Mouse (Mus musculus): ENCODE data around the gene Gm49336.

Gene Gm49336

DNA sequence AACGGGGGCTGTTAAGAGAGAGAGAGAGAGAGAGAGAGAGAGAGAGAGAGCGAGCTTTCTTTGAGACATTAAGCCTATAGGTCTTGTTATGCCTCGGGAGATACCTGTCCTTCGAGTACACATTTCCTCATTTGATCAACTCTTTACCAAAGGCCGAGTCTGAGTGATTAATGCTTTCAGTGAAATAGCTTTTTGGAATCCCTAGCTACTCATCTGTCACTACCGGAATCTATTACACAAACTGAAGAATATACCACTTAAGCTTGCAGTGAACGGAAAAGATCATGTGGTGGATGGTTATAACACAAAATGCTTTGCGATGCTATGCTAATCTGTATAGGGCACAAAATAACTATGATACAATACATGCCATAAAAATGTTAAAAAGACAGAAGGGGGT lies 941 bp downstream of the Gm49336 start:
- in situ Hi-C loops (cut with MboI, MseI) = loop anchor here (10.0 kb wide), 1 partner anchor 464 kb away; no protein-coding TSS in a partner anchor

DNA sequence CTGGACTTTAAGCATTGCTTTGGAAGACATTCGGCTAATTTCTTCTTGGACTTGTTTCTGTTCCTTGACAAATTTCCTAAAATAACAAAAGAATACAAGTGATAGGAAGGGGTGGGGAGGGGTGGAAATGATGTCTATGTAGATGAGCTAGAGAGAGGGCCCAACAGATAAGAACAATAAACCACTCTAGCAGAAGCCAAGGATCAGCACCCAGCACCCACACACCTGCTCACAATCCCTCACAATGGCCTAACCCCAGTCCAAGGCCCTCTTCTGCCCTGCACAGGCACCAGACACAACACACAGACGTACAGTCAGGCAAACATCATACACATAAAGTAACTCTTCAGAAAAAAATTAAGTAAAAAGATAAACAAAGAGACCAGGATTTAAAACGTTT lies 12.8 kb downstream of the Gm49336 start:
- in situ Hi-C loops (cut with MboI, MseI) = no loop called here

DNA sequence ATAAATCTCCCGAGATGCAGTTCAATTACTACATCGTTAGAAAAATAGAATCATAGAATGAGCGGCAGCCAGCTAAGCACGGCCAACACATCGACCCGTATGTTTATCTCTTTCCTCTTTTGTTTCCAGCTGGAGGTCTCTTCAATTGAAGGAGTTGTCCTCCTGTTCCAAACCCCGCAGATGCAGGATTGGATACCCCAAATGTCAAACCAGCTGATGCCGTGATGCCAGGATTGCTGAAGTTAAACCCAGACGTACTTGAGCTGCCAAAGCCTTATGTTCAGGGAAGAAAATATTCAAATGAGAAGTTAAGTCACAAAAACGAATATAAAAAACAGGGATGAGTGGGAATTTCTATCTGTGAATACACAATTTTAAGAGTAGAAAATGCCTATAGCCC lies 31.4 kb downstream of the Gm49336 start:
- in situ Hi-C loops (cut with MboI, MseI) = no loop called here

DNA sequence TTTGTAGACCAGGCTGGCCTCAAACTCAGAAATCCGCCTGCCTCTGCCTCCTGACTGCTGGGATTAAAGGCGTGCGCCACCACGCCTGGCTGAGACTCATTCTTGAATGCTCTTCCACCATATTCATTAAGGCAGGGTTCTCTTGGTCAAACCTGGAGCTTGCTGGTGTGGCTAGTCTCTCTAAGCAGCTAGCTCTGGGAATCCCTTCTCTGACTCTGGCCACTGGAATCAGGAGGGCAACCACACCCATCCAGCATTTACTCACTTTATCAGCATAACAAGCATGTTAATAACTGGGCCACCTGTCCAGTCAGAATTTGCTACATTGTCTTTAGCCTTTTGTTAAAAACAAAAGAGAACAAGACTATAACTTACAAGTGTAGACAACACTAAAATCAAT lies 33.7 kb downstream of the Gm49336 start:
- in situ Hi-C loops (cut with MboI, MseI) = no loop called here

DNA sequence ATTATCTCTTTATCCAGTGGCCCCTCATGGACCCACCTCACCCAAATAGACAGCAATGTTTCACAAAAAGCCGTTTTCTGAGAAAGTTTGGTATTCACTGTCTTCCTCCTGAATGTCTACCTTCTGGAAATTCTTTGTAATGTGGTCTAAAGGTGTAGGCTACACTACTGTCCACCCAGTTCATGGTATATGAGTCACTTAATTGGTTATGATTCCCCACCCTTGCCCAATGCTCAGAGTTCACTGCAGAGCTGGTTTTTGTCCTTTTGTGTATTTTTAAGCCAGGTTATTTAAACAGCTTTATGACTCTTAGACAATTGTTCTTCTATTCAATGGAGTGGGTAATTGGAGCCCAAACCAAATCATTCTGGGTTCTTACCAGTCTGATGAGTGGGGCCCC lies 35.2 kb downstream of the Gm49336 start:
- in situ Hi-C loops (cut with MboI, MseI) = no loop called here

DNA sequence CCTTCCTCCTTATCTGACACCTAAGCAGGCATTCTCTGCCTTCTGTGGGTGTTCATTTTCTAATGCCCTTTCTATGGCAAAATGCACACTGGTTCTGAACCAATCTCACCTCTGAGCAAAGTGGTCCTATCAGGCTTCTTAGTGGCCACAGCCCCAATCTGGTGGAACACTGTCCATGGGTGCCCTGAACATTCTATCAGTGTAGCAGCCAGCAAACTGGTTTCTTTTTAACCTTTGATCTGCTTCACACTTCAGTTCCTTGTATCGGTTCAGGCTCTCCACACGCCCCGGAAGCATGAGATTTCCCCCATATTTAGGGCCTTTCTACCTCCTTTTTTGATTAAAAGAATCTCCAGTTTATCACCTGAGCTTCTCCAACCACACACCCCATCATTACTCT lies 36.3 kb downstream of the Gm49336 start:
- in situ Hi-C loops (cut with MboI, MseI) = no loop called here

DNA sequence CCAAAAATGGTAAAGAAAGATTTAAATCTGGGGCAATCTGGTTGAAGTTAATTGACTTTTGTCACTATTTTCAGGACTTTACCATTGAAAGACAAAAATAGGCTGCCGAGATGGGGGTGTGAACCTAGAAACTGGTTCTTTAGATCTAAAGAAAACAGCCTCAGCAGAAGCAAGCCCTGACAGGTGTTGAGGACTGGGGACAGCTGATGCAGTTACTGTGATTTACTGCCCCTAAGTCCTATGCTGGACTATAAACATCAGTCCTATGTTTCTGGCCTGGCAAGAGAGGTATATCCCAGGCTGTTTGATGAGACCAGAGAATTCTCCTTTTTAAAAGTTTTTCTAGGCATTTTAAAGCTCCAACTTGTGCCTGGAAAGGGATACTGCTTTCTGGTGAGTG lies 37.3 kb downstream of the Gm49336 start:
- in situ Hi-C loops (cut with MboI, MseI) = no loop called here

DNA sequence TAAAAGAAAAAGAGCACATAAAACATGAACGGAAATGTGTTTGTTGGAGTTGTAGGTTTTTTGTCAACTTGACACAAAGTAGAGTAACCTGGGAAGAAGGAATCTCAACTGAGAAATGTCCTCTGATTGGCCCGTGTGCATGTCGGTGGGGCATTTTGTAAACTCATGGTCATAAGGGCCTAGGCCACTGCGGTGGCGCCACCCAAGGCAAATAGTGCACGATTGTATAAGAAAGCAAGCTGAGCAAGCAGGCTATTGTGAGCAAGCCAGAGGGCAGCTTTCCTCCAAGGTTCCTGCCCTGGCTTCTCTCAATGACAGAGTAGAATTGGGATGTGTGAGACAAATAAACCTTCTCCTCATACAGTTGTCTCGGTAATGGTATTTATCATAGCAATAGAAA lies 42.1 kb downstream of the Gm49336 start:
- in situ Hi-C loops (cut with MboI, MseI) = no loop called here

DNA sequence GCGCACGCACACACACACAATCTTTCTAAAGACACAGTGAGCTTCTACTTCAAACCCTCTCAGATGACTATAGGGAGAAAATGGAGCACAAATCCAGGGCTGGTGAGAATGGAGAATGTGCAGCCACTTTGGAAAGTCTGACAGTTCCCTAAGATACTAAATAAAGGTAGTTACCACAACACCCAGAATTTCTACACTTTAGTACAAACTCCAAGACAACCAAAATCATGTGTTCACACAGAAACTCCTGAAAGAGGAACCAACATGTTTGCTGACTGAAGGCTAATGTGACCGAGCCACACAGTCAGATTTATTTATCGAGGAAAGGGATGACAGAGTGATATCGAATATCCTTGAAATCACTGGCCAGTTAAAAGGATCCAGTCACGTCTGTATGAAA lies 46.3 kb downstream of the Gm49336 start:
- in situ Hi-C loops (cut with MboI, MseI) = no loop called here

DNA sequence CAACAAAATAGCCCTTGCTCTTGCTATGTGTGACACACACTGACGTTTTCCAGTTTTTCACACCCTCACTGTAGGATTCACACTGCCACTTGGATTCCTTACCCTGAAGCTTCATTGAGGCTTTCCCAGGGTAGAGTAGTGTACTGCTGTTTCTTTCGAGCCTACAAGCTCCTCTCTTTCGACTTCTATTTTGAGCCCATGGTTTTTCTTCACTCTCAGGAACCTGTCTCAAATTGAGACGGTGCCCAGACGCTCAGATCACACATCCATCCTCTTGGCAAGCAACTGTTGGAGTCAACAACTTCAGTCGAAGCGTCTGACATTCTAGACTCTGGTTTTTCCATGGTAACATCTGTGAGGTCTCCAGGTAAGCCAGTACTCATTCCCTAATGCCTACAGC lies 54.4 kb downstream of the Gm49336 start, which contains the start of gene Atp8a2:
Gene Atp8a2, minus strand, starts transcription at position 296 of the 400 bp plus-strand sequence.
- in situ Hi-C loops (cut with MboI, MseI) = loop anchor here (10.0 kb wide), 1 partner anchor 1968 kb away; no protein-coding TSS in a partner anchor

DNA sequence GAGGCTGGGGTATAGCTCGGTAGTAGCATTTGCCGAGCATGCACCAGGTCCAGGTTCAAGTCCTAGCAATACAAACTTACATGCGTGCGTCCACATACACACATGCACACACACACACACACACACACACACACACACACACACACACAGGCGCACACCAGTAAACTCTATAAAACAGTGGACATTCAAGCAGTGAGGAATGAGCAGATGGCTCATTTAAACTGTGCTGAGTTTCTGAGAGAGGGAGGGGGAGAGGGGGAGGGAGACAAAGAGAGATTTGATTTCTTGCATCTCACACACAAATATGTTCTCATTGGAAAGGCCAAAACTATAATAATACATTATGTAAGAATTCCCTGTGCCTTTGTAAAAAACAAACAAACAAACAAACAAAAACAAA lies 55.3 kb downstream of the Gm49336 start:
- in situ Hi-C loops (cut with MboI, MseI) = loop anchor here (10.0 kb wide), 1 partner anchor 1969 kb away; no protein-coding TSS in a partner anchor

DNA sequence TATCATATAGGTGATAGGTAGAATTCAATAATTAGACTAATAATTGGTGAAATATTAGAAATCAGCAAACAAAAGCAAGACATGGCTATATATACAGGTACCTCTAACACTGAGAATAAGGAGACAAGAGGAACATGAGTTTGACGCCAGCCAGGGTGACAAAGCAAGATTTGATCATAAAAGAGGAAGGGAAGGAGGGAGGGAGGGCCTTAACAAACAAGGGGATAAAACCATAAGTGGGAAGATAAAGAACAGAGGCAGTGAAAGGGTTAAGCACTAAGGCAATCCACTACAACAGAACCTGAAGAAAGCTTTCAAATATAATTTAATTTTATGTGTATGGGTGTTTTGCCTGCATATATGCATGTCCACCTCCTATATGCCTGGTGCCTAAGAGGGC lies 56.7 kb downstream of the Gm49336 start:
- in situ Hi-C loops (cut with MboI, MseI) = loop anchor here (10.0 kb wide), 1 partner anchor 1970 kb away; no protein-coding TSS in a partner anchor

DNA sequence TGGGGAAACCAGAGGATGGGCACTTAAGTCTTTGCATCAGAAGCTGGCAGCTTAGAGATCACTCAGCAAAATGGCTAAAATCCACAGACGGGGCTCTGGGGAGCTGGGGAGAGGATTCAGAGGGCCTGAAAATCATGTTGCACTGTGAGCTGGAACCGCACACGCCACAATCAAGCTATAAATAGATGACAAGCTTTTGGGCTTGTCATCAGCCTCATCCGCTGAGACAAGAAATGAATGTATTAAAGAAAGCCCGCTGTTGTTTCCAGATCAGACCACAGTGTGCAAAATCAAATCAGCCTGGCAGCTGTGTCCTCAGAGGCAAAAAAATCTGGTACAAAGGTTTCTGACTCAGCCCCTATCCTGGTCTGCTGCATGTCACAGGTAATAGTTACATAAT lies 61.5 kb downstream of the Gm49336 start:
- in situ Hi-C loops (cut with MboI, MseI) = loop anchor here (10.0 kb wide), 1 partner anchor 1975 kb away; no protein-coding TSS in a partner anchor

DNA sequence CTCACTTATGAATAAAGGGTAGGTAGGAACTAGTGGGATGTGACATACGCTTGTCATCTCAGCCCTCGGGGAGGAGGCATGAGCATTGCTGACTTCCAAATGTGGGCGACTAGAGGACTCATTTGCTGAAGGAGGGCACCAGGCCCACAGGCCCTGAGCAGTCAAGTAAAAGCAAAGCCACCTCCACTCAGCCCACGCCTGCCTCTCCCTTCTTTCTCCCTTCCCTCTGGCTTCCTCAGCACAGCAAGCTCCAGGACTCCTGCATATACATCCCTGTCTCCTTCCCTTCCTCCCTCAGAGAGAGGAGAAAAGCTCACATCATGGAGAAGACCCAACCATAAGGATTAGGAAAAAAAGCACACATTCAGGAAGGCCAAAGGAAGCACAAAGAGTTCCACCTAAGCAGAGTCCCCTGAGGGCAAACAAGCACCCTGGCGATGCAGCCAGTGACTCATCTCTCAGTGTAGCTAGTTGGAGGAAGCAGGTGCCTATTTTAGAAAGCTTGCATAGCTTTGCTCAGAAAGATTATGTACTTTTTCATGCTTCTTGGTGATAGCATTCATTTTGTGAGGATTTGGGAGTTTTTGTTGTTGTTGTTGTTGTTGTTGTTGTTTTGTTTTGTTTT lies 63.0 kb downstream of the Gm49336 start:
- in situ Hi-C loops (cut with MboI, MseI) = no loop called here

DNA sequence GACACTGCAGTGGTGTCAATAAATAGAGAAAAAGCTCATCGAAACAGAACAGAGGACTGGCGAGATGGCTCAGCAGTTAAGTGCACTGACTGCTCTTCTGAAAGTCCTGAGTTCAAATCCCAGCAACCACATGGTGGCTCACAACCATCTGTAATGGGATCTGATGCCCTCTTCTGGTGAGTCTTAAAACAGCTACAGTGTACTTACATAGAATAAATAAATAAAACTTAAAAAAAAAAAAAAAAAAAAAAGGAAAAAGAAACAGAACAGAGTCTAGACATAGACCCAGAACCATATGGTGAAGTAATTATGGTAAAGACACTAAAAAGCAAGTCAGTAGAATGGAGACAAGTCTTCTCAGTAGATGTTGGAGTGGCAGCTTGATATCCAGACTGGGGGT lies 70.0 kb downstream of the Gm49336 start:
- in situ Hi-C loops (cut with MboI, MseI) = no loop called here

DNA sequence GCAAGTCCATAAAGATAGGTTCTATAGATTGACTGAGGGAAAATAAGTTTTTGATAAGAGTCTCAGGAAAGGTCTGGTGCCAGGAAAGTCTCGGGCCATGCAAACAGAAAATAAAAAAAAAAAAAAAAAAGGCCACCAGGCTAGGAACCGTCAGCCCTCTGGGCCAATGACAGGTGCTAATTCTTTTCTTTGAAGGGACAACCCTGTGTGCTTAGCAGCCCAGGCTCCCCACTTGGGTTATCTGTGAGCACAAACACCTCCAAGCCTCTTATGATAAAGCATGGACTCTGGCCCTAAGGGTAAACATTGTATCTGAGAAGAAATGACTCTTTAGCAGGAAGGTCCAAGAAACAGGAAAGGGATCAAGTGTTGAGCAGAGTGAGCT lies 72.7 kb downstream of the Gm49336 start:
- in situ Hi-C loops (cut with MboI, MseI) = no loop called here

DNA sequence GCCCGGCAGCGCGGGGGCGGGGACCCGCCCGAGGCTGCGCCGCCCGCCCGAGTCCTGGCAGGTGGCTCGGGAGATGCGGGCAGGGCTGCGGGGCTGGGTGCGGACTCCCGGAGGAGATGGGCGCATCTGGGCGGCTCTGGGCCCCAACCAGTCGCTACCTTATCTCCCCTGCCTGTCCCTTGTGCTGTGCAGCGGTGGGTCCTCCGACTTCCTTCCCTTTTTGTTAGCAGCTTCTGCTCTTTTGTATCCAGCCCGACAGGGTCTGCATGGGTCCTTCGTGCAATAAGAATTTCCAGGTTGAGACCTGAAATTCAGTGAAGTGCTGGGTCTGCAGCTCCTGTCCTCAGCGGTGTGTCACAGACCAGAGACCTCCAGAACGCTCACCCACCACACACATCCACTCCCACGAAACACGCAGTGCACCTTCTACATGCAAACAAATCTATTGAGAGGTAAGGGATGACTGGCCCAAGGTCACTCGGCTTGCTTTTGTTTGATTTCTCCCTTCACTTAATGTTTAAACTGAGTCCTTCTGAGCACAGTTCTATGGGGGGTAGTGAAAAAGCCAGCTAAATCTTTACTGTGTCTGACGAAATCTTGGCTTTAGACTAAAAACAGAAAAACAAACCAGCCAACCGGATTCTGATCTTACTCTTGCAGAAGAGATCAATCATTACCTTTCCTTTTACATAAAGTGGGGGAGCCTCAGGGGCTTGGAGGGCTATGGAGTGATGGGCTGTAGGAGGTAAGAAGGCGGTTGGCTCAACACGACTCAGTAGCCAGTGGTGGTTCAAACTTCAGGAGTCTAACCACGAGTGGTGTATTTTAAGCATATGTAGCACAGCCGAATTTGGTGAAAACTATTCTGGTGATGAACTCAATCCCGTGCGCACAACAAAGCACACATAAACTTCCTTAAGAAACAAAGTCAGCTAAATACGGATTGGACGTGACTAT lies 73.4 kb downstream of the Gm49336 start:
- in situ Hi-C loops (cut with MboI, MseI) = no loop called here

DNA sequence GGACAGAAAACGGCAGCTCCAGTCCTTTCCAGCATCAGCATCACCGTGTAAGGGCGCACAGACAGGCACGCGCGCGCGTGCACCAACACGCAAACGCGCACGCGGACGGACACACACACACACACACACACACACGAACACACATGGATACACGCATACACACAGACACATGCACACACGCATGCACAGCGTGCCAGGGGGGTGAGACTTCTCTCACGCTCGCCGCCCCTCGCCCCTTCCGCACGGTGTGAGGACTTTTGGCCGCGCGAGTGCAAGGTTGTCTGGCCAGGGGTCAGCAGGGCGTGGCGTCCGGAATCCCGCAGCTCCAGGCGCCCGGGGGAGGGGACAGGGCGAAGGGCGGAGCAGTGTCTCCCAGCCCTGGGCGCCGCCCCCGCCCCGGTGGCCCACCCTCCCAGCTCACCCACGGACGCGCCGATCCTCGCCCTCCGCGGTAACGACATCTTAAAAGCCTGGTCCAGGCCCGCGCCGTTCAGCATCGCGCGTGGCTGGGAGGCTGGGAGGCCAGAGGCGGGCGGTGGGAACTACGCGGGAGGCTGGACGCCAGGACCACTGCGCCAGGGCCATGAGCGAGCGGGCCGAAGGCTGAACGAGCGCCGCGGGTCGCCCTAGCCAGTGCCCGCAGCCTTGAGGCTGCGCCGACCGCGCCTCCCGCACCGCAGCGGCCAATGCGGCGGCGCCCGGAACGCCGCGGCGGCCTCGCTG lies 74.3 kb downstream of the Gm49336 start:
- in situ Hi-C loops (cut with MboI, MseI) = no loop called here

DNA sequence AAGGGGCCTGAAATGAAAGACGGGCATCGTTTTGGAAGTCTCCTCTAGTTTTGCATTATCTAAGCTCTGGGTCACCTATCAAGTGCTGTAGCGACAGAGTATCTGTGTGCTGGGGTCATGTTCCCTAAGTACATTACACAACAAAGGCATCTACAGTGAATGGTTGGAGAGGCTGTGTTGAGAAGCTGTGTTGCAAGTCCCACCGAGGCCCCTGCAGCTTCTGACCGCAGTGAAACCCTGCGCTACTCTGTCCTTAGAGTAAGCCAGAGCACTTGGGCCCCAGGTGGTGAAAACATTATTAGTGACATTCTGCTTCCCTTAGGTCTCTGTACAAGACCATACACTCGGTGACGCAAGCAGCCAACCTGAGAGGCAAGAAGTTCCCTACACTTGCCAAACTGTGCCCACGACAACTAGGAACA lies 74.8 kb downstream of the Gm49336 start:
- in situ Hi-C loops (cut with MboI, MseI) = no loop called here

DNA sequence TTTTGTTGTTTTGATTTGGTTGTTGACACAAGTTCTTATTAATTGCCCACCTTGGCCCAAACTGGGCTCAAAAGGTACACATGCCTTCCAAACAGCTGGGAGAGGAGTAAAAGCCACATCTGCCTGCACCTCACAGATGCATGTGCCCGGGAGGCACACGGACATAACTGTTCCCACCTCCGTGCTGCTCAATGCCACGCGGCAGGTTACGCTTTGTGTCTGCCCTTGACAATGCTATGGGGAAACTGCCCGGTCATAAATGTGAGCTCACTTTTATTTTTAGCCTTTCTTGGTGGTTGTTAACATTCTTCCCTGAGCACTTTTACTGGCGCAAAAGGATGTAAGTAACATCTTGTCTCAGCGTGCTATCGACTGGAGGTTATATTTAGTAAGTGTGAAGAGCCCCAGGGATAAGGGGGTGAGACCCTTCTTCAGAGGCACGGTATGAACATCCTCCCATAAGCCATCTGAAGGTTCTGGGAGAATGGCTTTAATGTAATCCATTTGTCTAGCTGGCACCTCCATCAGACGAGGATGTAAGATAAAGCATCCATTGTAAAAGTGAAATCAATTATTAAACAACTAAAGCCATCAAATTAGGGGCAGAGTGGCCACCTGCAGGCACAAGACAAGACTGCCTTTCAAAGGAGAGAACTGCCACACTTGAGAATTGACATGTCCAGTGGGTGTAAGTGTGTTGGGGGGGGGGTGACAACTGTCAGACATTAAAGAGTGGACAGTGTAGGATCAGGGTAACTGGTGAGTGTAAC lies 78.8 kb downstream of the Gm49336 start:
- in situ Hi-C loops (cut with MboI, MseI) = no loop called here

Data from T-helper 2 cell (primary cell).